Mouse (Mus musculus): Measurements from ENCODE around the gene Tmem176b.
"Not testable (repeated sequence)": the region's sequence is repeated elsewhere in the genome, so short reads cannot be mapped to it uniquely, and the experiment has no call there.

Gene Tmem176b

DNA sequence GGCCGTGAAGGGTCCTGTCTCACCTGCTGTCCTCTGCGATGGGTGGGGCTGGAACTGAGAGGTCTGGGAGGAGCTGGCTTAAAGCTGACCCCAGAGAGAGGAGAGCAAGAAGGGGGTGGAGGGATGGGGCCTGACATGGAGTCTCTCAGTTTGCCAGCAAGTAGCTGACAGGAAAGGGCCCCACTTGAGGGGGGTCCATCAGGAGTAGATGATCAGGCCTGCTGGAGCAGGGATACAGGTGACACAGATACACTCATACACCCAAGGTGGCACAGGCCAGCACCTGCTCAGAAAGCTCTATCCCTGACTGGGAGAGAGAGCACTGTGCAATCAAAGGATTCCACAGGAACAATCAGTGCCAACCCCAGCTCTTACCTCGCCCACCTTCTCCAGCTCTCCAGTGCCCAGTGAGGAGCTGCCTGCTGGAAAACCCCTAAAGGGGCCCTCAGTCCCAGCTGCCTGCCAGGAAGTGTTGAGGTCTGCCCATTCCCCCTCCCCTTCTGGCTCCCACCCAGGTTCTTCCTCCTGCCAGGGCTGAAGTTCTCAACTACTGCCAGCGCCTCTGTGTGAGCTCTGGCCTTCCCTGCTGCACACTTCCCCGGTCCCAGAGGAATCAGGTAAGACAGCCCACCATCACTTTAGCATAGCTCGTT is at the start of gene Tmem176b:
Gene Tmem176b, minus strand, starts transcription at position 524 of the 653 bp plus-strand sequence.
- in situ Hi-C loops (cut with MboI, MseI), result no loop called here

DNA sequence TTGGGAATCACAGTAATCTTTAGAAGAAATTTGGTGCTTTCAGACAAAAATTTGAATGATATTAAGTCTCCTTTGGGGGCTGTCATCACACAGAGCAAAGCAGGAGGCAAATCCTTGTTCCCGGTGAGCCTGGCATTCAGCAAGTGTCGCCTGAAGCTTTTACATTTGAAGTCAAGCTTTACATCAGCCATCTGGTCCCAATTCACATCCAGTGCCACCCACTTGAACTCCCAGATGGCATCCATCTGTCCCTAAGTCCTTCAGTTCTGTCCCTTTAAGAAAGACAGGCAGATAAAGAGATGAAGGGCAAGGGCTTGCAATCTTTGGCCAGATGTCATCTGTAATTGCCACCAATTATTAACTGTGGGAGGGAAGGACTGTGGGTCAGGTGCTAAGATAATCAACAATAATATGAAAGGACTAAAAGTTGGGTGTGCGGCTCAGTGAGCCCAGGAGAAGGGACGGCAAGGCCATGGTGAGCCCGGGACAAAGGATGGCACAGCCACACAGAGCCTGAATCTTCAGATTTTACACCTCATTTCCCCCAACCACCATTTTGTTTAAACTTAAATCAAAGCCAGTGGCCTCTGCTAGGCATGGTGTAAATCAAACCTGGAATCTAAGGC is 35.3 kb upstream of the Tmem176b start:
- in situ Hi-C loops (cut with MboI, MseI), result no loop called here

DNA sequence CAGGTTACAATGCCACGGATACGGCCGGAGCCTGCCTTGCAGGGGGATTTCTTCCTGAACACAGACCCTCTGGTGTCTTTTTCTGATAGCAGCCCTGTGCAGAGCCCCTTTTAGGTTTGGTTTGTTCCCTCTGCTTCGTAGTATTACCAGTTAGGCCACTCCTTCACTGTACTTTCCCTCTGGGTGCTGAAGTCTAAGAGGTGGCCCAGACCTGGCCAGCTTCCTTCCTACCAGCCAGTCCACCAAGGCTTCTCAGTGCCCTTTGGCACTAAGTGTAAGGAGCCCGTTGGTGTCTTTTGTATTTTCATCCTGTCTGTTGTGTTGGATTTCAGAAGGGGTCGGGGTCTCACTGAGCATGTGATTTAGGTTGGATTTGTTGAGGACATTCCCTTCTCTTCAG is 34.2 kb upstream of the Tmem176b start:
- in situ Hi-C loops (cut with MboI, MseI), result no loop called here

DNA sequence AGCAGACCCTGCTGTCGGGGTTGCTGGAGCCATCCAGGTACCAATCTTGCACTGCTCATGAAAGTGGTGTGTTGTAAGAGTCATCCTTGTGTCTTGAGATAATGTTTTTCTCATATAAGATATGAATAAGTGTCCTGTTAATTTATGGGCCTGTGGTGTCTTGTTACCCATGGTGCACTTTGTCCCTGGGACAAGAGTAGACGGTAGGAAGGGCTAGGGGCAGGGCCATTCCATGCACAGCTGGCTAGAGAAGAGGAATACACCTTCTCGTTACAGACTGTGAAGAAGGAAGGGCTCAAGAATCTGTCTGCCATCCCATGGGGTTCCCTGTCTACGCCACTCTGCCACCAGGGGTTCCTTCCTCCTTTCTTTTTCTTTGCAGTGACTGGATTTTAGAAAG is 33.3 kb upstream of the Tmem176b start:
- in situ Hi-C loops (cut with MboI, MseI), result no loop called here

DNA sequence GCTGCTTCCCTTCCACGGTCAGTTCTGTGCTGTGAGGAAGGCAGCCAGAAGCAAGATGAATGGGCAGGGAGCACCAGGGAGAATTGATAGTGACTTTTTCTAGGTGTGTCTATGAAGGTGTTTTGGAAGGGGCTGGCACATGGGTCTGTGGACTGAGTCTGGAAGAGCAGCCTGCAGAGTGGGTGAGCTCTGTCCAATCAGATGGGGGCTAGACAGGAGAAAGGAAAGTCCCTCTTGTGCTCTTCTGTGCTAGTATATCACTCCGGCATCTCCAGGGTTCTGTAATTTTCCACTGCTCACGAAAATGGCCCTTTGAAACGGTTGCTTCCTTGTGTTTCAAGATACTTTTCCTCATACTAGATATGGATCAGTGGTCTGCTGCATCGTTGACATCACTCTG is 31.3 kb upstream of the Tmem176b start, which contains the start of gene Aoc1:
Gene Aoc1, plus strand, starts transcription at position 301 of the 400 bp plus-strand sequence.
- in situ Hi-C loops (cut with MboI, MseI), result no loop called here

DNA sequence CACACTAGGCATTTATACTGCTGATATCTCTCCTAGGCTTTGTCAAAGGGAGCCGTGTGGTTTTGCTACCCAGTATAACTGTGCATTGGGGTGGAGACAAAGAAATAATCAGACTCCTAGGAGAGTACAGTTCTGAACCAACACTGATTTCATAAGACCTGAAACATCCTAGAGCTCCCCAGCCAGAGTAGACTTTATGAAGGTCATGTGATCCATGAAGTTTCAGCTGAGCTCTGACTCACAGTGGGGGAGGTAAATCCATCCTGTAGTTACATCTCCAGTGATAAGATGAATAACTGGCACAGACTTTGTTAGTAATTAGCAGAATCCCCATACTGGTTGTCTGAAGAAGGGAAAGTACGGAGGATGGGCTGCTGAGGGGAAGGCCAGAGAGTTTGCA is 28.5 kb upstream of the Tmem176b start:
- in situ Hi-C loops (cut with MboI, MseI), result no loop called here

DNA sequence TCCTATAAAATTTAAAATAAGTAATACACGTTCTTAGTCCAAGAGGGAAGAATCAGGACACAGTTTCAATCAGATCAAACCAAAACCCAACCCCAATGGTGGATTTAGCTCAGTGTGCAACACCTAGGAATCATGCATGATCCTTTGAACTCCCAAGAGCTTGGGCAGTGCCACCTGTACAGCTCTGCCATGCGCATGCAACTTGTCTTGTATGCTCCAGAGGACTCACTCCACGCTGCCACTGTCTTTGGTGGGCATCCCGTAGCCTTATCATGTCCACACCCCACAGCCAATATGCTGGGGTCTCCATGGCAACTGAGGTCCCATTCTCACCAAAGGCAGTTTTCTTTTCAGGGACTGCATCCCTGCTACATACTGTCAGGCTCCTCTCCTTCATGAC is 25.9 kb upstream of the Tmem176b start:
- in situ Hi-C loops (cut with MboI, MseI), result no loop called here

DNA sequence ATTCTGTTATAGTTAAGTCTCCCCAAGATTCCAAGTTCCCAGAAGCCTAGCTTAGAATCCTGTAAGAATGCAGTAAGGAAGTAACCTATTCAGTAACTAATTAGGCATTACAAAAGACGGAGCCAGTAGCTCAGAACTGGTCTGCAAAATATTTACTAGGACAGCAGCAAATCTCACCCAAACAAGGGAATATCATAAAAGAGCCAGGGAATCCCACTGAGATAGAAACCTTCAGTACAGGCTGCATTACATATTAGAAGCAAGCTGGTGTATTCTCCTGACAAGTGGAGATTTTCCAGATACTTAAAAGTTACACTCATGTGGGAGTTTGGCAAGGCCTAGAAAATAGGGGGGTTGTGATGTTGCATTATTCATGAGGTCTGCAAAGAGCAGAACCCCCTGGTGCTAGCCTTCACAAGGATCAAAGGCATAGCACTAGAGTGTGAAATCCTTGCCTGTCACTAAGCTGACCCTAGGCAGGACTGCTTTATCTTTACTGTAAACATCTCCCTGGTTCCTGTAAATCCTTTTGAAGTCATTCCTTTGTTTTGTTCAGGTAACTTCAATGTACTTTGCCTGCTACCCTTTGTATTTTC is 25.2 kb upstream of the Tmem176b start:
- in situ Hi-C loops (cut with MboI, MseI), result not testable (repeated sequence)

DNA sequence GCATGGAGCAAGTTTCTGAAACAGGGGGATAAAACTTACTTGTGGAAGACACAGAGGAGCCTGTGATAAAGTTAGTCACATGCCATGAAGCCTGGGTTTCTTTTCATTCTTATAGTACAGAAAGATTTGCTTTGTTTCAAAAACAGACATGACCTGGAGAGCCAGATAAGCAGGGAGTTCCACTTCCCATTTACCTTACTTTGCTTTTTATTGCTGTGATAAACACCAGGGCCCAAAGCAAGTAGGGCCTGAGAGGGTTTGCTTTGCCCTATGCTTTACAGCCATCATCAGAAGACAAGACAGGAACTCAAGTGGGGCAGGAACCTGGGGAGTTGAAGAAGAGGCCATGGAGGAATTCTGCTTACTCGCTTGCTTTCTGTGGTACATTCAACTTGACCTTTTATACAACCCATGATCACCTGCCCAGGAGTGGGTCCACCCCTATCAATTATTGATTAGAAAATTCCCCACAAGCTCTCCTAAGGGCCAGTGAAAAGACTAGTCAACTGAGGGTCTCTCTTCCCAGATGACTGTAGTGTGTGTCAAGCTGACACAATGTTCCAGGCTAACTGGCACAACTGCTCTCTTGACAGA is 24.0 kb upstream of the Tmem176b start:
- in situ Hi-C loops (cut with MboI, MseI), result no loop called here

DNA sequence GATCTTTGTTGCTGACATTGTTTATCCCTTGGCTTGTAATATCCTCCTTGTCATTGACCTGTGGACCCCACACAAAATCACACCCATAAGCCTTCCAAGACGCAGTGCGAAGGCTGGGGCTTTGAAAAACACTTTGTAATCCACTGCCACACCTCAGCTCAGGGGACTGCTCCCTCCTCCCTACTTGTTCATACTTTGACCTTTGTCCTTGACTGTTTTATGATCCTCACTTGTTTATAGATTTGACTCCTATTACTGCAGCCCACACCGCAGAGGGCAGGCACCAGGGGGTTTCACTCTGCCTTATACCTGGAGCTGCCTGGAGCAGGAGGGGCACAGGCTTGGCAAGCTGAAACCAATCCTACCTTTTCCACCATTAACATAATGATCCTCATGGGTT is 23.4 kb upstream of the Tmem176b start:
- in situ Hi-C loops (cut with MboI, MseI), result no loop called here

DNA sequence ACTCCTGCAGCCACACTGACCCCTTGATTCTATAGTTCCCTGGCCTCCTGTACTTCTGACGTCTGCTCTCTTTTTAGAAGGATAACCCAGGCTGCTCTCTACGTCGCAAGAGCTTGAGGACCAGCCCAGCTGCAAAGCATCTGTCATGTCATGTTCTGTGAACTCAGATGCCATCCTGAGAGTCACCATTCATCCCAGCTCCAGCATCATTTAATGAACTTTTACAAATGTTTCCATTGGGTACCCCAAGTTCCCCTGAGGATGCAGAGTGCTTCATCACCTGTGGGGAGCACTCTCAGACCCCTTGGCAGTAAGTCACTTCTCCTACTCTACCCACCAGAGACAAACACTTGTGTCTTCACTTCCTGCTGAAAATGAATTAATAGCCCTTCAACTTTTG is 22.9 kb upstream of the Tmem176b start:
- in situ Hi-C loops (cut with MboI, MseI), result no loop called here

DNA sequence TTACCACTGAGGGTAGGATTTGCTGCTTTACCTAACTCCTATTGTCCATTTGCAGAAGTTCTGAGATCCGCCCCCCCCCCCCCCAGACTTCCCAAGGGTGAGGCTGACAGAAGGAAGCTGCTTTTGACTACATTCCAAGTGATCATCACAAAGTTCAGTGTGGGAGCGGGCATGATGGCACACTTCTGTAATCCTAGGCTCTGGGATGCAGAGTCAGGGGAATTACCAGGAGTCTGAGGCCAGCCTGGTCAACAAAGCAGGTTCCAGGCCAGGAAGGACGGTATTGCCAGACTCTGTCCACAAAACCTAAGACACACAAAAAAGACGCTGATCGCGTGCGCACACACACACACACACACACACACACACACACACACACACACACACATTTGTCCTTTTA is 22.2 kb upstream of the Tmem176b start:
- in situ Hi-C loops (cut with MboI, MseI), result no loop called here

DNA sequence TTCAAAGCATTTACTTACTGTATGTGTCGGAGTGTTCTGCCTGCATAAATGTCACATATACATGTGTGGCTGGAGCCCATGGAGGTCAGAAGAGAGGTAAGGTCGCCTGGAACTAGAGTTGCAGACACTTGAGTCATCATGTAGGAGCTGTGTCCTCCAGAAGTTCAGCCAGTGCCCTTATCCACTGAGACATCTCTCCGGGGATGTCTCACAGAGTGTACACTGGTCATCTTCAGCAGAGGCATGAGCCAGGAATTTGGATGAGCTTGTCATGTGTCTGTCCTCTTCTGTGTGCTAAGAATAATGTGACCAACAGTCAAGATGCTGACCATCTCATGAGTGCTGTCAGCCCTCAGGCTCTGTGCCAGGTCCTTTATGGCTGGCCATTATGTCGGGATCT is 21.5 kb upstream of the Tmem176b start:
- in situ Hi-C loops (cut with MboI, MseI), result no loop called here

DNA sequence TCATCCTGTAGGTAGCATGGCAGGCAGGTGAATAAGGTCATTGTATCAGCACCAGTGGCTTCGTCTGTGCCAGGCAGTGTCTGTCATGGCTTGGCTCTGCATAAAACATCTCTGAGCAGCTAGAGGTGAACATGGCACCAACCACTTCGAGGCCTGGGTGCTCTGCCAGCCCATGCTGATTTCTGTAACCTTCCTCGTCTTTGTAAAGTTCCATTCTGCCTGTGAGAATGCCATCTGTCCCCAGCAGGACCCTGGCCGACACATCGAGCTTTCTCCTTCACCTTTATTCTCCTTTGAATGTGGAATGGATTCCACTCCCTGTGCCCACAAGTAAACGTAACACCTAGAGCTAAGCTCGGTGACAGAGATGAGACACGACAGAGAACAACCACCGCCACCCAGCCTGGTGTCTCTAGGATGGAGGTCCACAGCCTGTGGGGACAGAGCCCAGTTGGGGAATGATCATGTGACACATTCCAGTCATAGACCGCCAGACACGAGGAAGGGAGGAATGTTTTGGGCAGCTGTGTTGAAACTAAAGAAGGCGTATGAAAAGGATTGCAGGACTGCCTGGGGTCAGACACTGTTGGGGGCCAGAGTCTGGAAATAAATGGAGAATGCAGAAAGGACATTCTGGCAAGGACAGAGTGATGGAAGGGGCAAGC is 20.5 kb upstream of the Tmem176b start:
- in situ Hi-C loops (cut with MboI, MseI), result no loop called here

DNA sequence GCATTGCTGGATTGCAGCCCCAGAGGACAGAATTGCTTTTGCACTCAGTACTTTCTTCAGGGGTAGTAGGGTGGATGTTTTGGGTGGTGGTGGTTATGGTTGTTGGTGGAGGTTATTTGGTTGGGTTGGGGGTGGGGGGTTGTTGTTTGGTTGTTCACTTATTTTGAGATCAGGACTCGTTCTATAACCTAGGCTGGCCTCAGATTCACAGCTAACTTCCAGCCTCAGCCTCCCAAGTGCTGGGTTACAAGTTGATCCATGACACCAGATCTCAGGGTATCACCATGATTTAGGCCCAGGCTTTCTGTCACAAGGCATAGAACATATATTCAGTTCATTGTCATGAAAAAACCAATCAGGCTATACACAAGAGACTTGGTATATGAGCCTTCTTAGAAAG is 19.6 kb upstream of the Tmem176b start:
- in situ Hi-C loops (cut with MboI, MseI), result no loop called here

DNA sequence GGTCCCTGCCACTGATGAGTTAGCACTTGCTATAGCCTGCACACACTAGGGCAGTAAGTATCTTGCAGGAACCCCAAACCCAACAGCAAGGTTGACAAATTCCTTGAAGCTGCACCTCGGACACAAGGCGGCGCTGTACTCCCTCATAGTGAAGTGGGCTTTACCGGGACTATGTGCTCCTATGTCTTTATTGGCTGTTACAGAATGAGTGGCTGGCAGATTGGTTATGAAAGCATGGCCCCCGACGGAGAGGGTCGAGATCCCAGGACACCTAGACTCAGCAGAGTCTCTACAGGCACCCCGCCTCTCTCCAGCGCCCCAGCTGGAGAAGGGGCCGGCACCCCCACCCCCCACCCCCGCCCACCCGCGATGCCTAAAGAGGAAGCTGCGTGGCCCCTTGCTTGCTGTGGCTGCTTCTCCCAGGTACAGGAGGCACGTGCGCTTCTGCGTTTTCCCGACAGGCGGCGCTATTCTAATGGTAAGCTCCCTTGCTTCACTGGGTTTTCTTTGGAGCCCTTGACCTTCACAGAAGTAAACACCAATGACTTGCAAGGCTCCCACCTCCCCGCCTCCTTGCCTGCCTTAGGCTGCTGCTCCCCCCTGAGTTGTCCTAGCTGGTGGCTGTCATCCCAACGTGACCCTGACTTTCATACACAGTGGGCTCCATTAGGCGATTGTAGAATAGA is 19.0 kb upstream of the Tmem176b start:
- in situ Hi-C loops (cut with MboI, MseI), result no loop called here

DNA sequence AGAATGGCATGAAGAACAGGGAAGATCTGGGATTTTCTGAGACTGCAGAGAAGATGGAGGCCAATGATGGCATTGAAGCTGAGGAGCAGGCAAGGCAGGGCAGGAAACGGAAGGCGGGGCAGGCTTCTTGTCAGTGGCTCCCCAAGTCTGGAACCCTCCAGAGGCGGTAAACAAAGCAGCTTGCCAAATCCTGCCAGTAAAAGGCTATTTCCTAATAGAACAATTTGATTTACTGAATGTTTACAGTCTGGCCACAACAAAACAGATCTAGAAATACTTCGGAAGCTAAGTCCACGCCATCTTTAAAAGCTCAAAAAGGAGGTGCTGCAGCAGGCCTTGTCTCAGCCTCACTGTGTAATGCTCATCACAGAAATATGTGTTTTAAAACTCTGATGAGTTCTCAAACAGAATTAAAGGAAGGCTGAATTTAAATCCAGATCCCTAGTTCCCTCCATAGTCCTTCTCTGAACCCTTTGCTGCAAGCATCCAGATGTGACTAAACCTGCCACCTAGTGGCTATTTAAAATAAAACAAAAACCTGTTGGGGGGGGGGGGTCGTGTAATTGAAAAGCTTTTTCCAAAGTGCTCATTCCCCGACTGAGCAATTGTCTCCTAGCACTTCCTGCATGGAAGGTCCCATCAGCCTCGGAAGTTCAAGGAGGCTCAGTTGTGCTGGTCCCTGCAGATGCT is 16.5 kb upstream of the Tmem176b start:
- in situ Hi-C loops (cut with MboI, MseI), result no loop called here

DNA sequence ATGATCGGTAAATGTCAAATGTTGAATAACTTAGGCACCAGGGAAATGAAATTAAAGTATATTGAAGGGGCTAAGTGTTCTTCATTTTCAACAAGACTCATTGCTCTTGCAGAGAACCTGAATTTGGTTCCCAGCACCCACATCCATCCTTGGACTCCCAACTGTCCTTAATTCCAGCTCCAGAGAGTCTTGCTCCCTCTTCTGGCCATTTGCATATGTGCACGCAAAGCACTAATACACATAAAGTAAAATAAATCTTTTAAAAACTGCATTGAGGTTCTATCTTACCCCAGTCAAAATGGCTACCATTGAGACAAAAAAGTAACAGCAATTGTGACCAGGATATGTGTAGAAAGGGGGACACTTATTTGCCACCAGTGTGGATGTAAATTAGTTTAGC is 12.9 kb upstream of the Tmem176b start:
- in situ Hi-C loops (cut with MboI, MseI), result no loop called here

DNA sequence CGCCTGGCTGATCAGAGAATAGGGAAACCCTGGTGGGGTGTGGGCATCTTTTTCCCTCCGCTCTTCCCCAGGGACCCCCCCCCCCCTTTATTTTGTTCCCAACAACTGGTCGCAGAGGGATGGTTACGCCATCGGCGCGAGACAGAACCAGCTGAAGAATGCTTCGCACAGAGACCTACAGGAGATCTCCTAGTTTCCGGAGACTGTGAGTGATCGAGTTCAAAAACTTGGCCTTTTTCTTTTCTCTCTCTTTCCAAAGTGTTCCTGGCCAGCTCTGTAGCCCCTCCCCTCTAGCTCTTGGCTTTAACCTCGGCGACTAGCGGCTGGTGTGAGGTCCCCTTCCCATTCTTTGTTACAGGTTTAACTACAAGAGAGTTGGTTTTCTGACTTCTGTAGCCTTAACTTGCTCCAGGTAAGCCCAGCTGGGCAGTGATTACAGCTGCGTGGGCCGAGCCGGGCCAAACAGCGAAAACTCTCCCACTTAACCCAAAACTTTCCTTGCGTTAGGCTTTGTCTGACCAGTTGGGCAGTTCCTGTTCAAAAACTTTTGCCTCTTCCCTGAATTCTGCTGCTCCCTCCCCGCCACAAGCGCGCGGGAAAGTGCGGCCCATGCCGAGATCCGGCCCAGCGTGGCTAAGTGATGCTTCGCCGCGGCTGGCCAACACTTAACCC is 10.7 kb upstream of the Tmem176b start:
- in situ Hi-C loops (cut with MboI, MseI), result no loop called here

DNA sequence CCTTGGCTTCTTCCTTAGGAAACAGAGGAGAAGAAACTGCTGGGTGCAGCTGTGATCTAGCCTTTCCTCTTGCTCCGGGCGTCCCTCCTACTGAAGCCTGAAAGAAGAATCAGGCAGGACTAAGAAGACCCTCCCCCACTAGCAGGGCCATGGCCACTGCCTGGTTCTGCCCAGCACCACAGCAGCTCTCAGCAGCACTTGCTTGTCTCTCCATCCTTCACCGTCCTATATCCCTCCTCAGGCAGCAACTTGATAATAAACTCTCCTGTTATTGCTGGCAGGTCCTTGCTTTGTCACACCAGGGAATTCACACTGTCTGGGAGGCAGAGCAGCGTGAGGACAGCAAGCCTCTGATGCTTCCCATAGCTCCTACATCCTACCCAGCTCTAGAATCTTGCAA is 3.8 kb upstream of the Tmem176b start:
- in situ Hi-C loops (cut with MboI, MseI), result no loop called here

Data from T-helper 1 cell (primary cell).